Mouse (Mus musculus): ENCODE measurements around the gene Plxna2.

DNA sequence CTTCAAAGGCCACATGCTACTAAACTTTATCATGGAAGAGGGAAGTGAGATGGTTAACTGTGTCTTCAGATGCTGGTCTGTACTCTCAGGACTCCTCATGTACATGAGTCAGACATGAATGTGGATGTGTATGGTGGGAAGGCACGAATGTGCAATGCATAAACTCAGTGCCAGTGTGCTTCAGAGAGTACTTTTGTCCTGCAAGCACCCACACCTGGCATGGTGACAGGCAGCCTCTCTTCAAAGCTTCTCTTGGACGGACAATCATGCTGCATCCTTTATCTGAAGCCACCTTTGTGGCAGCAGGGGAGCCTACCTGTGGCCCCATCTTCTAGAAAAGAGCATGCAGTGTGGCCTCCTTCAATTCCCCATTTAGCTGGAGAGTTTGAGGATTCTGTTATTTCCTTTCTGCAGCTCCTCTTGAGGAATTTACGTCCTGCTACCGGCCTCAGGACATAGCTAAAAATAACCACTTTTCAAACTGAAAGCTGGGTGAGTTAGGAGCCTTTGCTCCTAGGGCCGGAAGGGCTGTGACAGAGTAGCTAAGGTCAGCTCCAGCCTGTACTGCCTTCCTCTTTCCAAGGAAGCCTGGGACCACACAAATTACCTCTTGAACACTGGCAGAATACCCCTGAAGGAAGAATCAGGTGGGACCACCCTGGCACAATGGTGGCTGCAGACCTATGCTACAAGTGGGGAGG, 23.7 kb downstream of the Plxna2 start:
- TF ChIP-seq CTCF (IDR thresholded peaks at IDR 0.05; ENCODE audit: borderline replicate concordance, control insufficient read depth, extremely low read depth, insufficient read depth, low read length, poor library complexity) (no peak), POLR2A (IDR thresholded peaks at IDR 0.05; ENCODE audit: control insufficient read depth, extremely low read depth, insufficient read depth, low read length, poor library complexity) (no peak)
